Mouse (Mus musculus) MN1 (cell line): ENCODE results near the gene Vangl2.

Experiments used
- DNase-seq: peaks from one replicate; pipeline ENCODE4 v3.0.0-alpha.2; 2016; ENCODE audit warnings: low spot score

Gene Vangl2

GRCm38 (mm10) chr1:171966054-171966790, 62.0 kb downstream of the Vangl2 start:
- no peak for DNase-seq

- no peak for DNase-seq
Observed at GRCm38 (mm10) chr1:171963613-171964012, 64.6 kb downstream of the Vangl2 start.

DNA sequence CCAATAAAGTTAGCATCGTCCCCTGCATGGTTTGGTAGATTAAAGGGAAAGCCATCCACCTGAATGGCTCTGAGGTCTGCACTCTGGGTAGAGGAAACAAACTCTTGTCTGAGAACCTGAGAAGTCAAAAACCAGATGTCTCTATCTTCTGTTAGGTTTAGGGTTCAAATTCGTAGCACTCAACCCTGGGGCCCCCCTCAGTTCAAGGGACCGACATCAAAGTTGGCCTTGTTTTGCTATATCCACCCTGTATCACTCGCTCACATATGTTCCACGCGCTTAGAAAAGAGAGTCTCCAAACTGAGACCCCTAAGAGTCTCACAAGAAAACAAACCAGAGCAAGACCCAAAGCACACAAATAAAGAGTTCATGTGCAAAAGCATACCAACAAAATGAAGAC, 66.5 kb downstream of the Vangl2 start:
- DNase-seq: no peak

DNA sequence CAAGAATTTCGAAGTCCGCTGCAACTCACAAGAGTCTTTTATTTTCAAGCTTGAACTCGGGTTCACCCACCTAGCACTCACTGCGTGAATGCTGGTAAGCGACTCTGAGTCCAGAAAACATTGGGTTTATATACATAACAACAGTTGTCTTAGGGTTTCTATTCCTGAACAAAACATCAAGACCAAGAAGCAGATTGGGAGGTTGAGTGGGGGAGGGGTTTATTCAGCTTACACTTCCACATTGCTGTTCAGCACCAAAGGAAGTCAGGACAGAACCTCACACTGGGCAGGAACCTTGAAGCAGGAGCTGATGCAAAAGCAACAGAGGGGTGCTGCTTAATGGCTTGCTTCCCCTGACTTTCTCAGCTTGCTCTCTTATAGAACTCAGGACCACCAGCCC, 67.5 kb downstream of the Vangl2 start:
- DNase-seq: no peak

- DNase-seq: no peak
Observed at GRCm38 (mm10) chr1:171957411-171957810, 70.8 kb downstream of the Vangl2 start.

DNA sequence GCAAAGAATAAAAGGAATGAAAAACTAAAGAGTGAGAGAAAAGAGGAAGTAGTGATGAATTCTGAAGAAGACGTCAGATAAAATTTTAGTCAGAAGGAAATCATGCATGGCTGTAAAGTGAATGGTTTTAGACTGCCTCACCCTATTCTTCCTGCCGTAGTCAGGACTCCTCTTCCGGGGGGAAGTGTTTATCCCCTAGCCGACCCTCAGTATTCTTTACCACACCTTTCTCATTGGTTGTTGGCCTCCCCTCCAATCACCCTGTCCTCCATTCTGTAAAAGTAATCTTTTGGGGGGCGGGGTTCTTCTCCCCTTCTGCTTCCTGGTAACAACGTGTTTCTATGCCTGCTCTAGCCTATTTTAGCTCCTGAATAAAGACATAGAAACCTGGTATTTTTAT, 73.2 kb downstream of the Vangl2 start:
- DNase-seq: no peak
